Mouse (Mus musculus) effector memory CD4-positive, alpha-beta T cell, adult 5 months (primary cell): ENCODE results near the gene Olfr463. TPM values are rescaled to one million over a fixed set of nuclear protein-coding genes. Genes with fewer than 3 reads are reported as not detected.

ENCODE experiments used
- polyA plus RNA-seq: library from polyadenylated mRNA; unstranded; fragments of 100-300 nt; shearing (Covaris generic); gene quantifications from one replicate; pipeline ENCODE4 v1.2.1, GENCODE M21; 2017

The Olfr463 gene
- not detected for polyA plus RNA-seq

GRCm38 (mm10) chr11:87897287-87897686 is at the start of gene Olfr463:
TSS of gene Olfr463 (minus strand) at chr11:87897387.

DNA sequence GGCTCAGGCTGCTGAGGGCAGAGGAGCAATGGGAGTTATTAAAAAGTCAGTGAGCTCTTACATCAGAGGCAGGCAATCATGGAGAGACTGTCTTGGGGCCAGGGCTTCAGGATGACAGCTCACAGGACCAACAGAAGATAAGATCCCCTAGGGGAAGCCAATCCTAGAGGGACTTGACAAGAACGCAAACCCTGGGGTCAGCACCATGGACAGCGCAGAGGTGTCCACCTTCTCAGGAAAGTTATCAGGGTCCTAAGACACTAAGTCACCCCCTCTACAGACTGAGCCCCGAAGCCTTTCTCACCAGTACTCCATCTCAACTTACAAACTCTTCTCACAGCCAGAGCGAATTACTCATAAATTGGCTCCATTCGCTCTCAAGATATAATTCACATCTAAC is 23.8 kb upstream of the Olfr463 start, which contains the start of gene Olfr464:
Olfr464 (minus strand) TSS at position 2 of the 400 bp plus-strand sequence.

GRCm38 (mm10) chr11:87892168-87892567 is 5.0 kb downstream of the Olfr463 start, which contains the start of gene Olfr462:
TSS of gene Olfr462 (minus strand) at chr11:87892268.

GRCm38 (mm10) chr11:87875436-87875835 is 21.8 kb downstream of the Olfr463 start, which contains the start of gene Epx:
TSS of gene Epx (minus strand) at chr11:87875536.

GRCm38 (mm10) chr11:87852690-87853596 is 44.2 kb downstream of the Olfr463 start, which contains the start of gene Mks1:
TSS of gene Mks1 (plus strand) at chr11:87853215.

Other genes with a start within 250 kb of the Olfr463 start
- gene Rnf43, start 234.7 kb downstream of the Olfr463 start, polyA plus RNA-seq, result 8.0 TPM
- 418 TPM for gene Supt4a, start 159.8 kb downstream of the Olfr463 start, polyA plus RNA-seq
- gene Tspoap1, start 136.8 kb downstream of the Olfr463 start, polyA plus RNA-seq, result 2.2 TPM
- not detected for gene Mpo, start 103.8 kb downstream of the Olfr463 start, polyA plus RNA-seq
- gene Lpo, start 69.1 kb downstream of the Olfr463 start, polyA plus RNA-seq, result not detected
- 15.5 TPM for gene Mks1, start 44.2 kb downstream of the Olfr463 start, polyA plus RNA-seq
- gene Epx, start 21.9 kb downstream of the Olfr463 start, polyA plus RNA-seq, result not detected
- gene Olfr462, start 5.1 kb downstream of the Olfr463 start, polyA plus RNA-seq, result not detected
- not detected for gene Olfr464, start 23.6 kb upstream of the Olfr463 start, polyA plus RNA-seq
- 19.6 TPM for gene Dynll2, start 90.1 kb upstream of the Olfr463 start, polyA plus RNA-seq
- 236 TPM for gene Srsf1, start 150.0 kb upstream of the Olfr463 start, polyA plus RNA-seq
- 47.2 TPM for gene Vezf1, start 170.9 kb upstream of the Olfr463 start, polyA plus RNA-seq
- gene Cuedc1, start 200.7 kb upstream of the Olfr463 start, polyA plus RNA-seq, result 1.1 TPM